Mouse (Mus musculus) testis, adult 2 months (tissue): Measurements from ENCODE around the gene Klhl18. TPM values are rescaled to one million over a fixed set of nuclear protein-coding genes. Genes with fewer than 3 reads are reported as not detected.

Source experiments
- H3K27ac ChIP-seq: fragments of 200-500 bp; 2 replicates; pipeline ENCODE4 v1.5.1; 2012; ENCODE audit warnings: low read depth, low read length; ENCODE audit not compliant: control insufficient read depth, insufficient read depth
- H3K27me3 ChIP-seq: fragments of 200-500 bp; 2 replicates; pipeline ENCODE4 v1.6.1; 2012; ENCODE audit warnings: mild to moderate bottlenecking, low read length, moderate library complexity; ENCODE audit not compliant: control insufficient read depth, insufficient read depth
- H3K36me3 ChIP-seq: fragments of 200-500 bp; 2 replicates; pipeline ENCODE4 v1.6.1; 2012; ENCODE audit warnings: mild to moderate bottlenecking, low read length; ENCODE audit not compliant: control insufficient read depth, insufficient read depth
- H3K4me1 ChIP-seq: fragments of 200-500 bp; 2 replicates; pipeline ENCODE4 v1.6.1; 2012; ENCODE audit warnings: low read length; ENCODE audit not compliant: control insufficient read depth, insufficient read depth
- H3K4me3 ChIP-seq: fragments of 200-500 bp; 2 replicates; pipeline ENCODE4 v1.5.1; 2012; ENCODE audit warnings: low read depth, mild to moderate bottlenecking, low read length, moderate library complexity, mixed read lengths; ENCODE audit not compliant: control insufficient read depth
- CTCF ChIP-seq: fragments of 200-500 bp; IDR thresholded peaks from 2 replicates; pipeline ENCODE4 v1.5.1; 2012; ENCODE audit warnings: low read depth, mild to moderate bottlenecking, inconsistent platforms, low read length, moderate library complexity; ENCODE audit not compliant: control insufficient read depth, insufficient read depth, insufficient replicate concordance
- POLR2A ChIP-seq: fragments of 200-500 bp; IDR thresholded peaks from 2 replicates; pipeline ENCODE4 v1.6.1; 2012; ENCODE audit warnings: low read depth, mild to moderate bottlenecking, inconsistent platforms, low read length, moderate library complexity; ENCODE audit not compliant: control insufficient read depth
- polyA plus RNA-seq: library from polyadenylated mRNA; depleted of rRNA; stranded (reverse); fragments of >200 nt; gene quantifications from 2 replicates; pipeline ENCODE4 v1.2.3, GENCODE M21; 2012; rRNA removed

Klhl18 gene
- polyA plus RNA-seq, result 11.5 TPM in 2 replicates

GRCm38 (mm10) chr9:110476124-110477091, at the start of gene Klhl18, which contains the start of gene Kif9:
Gene Klhl18, minus strand, starts transcription at chr9:110476694.
Gene Kif9, plus strand, starts transcription at chr9:110476958.
- no peaks in the 10 kb centered on the region for H3K27me3 ChIP-seq
- H3K4me3 ChIP-seq, result peak within 1 kb of the TSS; percentile 99
- H3K27ac ChIP-seq, result peak within 1 kb of the TSS; percentile 92
- peak; percentile 73 for TF ChIP-seq POLR2A
- no peak for TF ChIP-seq CTCF
- no peaks in the 10 kb centered on the region for H3K36me3 ChIP-seq
- peaks cover 8% of the 10 kb centered on the region for H3K4me1 ChIP-seq

- no peak overlapping the region for H3K27ac ChIP-seq
- TF ChIP-seq CTCF (no peak), POLR2A (peak; percentile 47; the same call in 1 of the 2 replicates)
- H3K36me3 ChIP-seq, result no peaks in the 10 kb centered on the region
- H3K4me3 ChIP-seq, result no peak overlapping the region
- H3K4me1 ChIP-seq, result no peaks in the 10 kb centered on the region
- H3K27me3 ChIP-seq, result no peaks in the 10 kb centered on the region
Observed at GRCm38 (mm10) chr9:110525737-110526136, 49.2 kb upstream of the Klhl18 start.

- H3K4me1 ChIP-seq, result no peaks in the 10 kb centered on the region
- H3K4me3 ChIP-seq, result no peak overlapping the region
- H3K27ac ChIP-seq, result no peak overlapping the region
- no peak for TF ChIP-seq POLR2A
- TF ChIP-seq CTCF, result peak; percentile 35; the same call in 1 of the 2 replicates
- H3K27me3 ChIP-seq, result no peaks in the 10 kb centered on the region
- peaks cover 5% of the 10 kb centered on the region for H3K36me3 ChIP-seq
Observed at GRCm38 (mm10) chr9:110490913-110491312, 14.4 kb upstream of the Klhl18 start.

GRCm38 (mm10) chr9:110488841-110489240, 12.3 kb upstream of the Klhl18 start:
- Histone ChIP-seq H3K36me3 (peaks cover 3% of the 10 kb centered on the region), H3K4me3 (no peak overlapping the region), H3K27me3 (no peaks in the 10 kb centered on the region), H3K4me1 (no peaks in the 10 kb centered on the region), H3K27ac (no peak overlapping the region)
- TF ChIP-seq POLR2A (no peak), CTCF (no peak)

GRCm38 (mm10) chr9:110478639-110479038, 2.1 kb upstream of the Klhl18 start:
- H3K27ac ChIP-seq, result no peak overlapping the region; the same call in 1 of the 2 replicates
- TF ChIP-seq CTCF, result no peak

GRCm38 (mm10) chr9:110477951-110478350, 1.5 kb upstream of the Klhl18 start:
- Histone ChIP-seq H3K36me3 (no peaks in the 10 kb centered on the region), H3K27me3 (no peaks in the 10 kb centered on the region), H3K4me3 (peak overlapping the region; percentile 99), H3K27ac (no peak overlapping the region), H3K4me1 (peaks cover 8% of the 10 kb centered on the region)
- TF ChIP-seq POLR2A (no peak; the same call in 1 of the 2 replicates), CTCF (no peak)

More at GRCm38 (mm10) chr9:110478639-110479038, 2.1 kb upstream of the Klhl18 start:
- Histone ChIP-seq H3K4me1 (peaks cover 8% of the 10 kb centered on the region), H3K27me3 (no peaks in the 10 kb centered on the region), H3K4me3 (peak overlapping the region; percentile 99; the same call in 1 of the 2 replicates), H3K36me3 (no peaks in the 10 kb centered on the region; the same call in 1 of the 2 replicates)

GRCm38 (mm10) chr9:110466179-110466578, 10.3 kb downstream of the Klhl18 start:
- no peaks in the 10 kb centered on the region for H3K36me3 ChIP-seq
- no peak for TF ChIP-seq CTCF
- no peak for TF ChIP-seq POLR2A
- no peaks in the 10 kb centered on the region for H3K27me3 ChIP-seq
- H3K27ac ChIP-seq, result no peak overlapping the region
- no peak overlapping the region for H3K4me3 ChIP-seq
- H3K4me1 ChIP-seq, result no peaks in the 10 kb centered on the region
